Mouse (Mus musculus): ENCODE measurements around the gene Chrnb1.

Gene Chrnb1

DNA sequence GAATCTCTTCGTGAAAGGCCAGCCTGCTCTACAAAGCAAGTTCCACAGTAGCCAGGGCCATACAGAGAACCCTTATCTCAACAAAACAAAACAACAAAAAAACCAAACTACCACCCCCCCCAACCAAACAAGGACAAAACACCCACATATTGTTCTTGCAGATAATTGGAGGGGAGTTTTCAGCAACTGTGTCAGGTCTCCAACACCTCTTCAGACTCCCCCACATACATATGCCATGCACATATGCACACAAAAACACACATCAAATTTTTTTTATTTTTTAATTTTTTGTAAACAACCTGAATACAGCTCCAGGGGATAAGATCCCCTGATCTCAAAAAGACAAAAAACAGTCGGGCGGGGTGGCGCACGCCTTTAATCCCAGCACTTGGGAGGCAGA, 41.5 kb downstream of the Chrnb1 start:
- intact Hi-C loops (cut with DNase I), result loop anchor here (5.0 kb wide), 1 partner anchor 72 kb away; the partner anchor contains the start of gene Senp3

DNA sequence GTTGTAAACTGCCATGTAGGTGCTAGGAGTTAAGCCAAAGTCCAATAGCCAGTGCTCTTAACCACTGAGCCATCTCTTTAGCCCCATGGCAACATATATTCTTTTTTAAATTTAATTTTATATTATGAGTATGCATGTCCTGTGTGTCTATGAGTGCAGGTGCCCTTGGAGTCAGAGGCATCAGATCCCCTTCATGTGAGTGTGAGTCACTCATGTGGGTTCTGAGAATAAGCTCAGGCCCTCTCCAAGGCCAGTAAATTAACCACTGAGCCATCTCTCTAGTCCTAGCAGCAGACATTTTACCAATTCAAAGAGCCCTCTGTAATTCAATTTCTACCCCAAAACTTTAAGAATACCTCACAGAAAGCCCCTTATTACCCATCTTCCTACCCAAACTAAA, 43.1 kb downstream of the Chrnb1 start:
- intact Hi-C loops (cut with DNase I), result loop anchor here (5.0 kb wide), 1 partner anchor 70 kb away; the partner anchor contains the start of gene Senp3

DNA sequence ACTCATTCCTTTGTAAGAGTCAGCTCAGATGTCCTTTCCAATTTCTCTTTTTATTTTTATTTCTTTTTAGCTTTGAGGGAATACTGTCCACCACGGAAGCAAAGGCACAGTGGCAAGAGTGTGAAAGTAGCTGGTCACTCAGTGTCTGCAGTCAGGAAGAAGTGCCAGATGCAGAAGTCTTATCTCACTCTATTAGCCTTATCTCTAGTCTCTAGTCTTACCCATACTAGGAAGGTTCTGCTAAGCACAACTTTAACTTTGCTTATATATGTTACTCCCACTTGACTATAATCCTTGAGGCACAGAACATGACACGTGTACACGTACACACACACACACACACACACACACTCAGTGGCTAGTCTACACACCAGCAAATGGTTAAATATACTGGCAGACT, 44.1 kb downstream of the Chrnb1 start:
- intact Hi-C loops (cut with DNase I), result loop anchor here (5.0 kb wide), 1 partner anchor 69 kb away; the partner anchor contains the start of gene Senp3

All from adrenal gland (tissue).